Mouse (Mus musculus) megakaryocyte, embryonic 14.5 days (primary cell): ENCODE measurements around the gene Adh4.

ENCODE experiments used
- FLI1 ChIP-seq: IDR thresholded peaks from 2 replicates; pipeline ENCODE4 v1.6.1; 2012; ENCODE audit warnings: low read length, inconsistent platforms, mixed read lengths
- GATA1 ChIP-seq: IDR thresholded peaks from 3 replicates; pipeline ENCODE4 v1.6.1; 2012; ENCODE audit warnings: mixed read lengths, low read length, inconsistent platforms, borderline replicate concordance

- TF ChIP-seq GATA1 (no peak), FLI1 (no peak)
Measured at GRCm38 (mm10) chr3:138464573-138465147, 49.4 kb downstream of the Adh4 start.
